Mouse (Mus musculus): ENCODE results near the gene Meaf6.
A peak's percentile ranks its signal among the peaks of the same experiment; 100 is the strongest.

Meaf6 gene

DNA sequence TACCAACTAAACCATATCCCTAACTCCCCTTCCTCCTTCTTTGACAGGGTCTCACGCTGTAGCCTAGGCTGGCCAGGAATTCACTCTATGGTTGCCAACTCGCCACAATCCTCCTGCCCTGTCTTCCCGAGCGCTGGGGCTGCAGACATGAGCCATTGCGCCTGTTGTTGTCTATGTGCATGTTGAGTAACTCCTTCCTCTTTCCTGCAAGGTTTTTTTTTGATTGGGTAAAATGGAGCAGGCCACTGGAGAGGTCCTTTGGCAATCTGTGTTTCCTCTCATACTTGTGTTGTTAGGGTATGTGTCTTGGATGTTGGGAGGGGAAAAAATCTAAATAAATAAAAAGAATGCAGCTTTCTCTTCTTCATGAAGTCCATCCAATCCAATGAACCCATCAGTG is 59.3 kb downstream of the Meaf6 start:
- no peak for DNase-seq (ENCODE audit: low spot score)

DNA sequence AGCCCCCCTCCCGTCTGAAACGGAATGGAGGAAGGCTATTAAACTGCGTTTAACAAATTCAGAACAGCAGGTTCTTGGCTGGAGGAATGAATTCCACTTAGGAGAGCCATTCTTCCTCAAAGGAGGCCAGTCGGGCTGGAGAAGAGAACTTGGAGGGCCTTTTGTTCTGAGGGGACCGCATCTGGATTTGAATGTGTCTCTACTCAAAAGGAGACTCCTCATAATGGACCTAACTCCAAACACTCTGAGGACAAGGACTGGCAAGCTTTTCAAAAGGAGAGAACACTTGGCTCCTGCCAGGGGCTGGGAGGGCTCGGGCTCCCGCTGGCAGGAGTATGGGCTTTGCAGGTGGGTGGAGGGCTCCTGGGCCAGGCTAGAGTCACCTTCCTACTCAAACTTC is 59.7 kb downstream of the Meaf6 start:
- no peak for DNase-seq (ENCODE audit: low spot score)

DNA sequence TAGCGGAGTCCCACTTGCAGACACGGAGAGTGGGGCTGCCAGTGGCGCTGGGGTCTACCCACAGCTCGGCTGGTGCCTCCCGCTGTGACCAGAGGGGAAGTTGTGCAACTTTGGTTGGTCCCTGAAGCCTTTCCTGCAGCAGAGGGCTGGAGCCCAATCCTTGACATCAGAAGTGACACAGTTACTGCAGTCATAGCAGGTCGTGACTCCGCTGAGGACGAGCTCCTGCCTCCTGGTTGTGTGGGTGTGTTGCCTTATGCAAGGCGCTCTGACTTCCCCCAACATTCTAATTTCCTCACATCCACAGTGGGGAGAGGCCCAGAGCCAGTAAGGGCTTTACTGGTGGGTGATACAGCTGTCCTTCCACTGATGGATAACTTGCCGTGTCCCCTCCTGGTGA is 60.3 kb downstream of the Meaf6 start:
- no peak for DNase-seq (ENCODE audit: low spot score)

DNA sequence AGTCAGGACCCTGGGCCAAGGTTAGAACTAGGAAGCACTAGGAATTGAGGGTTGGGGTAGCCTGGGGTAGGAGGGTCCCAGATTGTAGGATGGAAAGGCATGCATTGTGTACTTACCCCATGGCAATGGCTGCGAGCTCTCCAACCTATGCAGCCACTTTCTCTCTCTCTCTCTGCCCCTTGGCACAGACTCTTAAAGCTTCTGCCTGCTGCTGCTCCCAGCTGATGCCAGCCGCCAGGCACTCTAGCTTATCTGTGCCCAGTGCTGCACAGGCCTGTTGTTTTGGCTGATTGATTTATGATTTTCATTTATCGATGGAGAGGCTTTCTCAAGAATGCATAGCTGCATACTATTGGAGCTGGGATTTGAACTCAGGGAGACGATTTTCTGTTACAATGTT is 63.0 kb downstream of the Meaf6 start:
- DNase-seq (ENCODE audit: low spot score): no peak

DNA sequence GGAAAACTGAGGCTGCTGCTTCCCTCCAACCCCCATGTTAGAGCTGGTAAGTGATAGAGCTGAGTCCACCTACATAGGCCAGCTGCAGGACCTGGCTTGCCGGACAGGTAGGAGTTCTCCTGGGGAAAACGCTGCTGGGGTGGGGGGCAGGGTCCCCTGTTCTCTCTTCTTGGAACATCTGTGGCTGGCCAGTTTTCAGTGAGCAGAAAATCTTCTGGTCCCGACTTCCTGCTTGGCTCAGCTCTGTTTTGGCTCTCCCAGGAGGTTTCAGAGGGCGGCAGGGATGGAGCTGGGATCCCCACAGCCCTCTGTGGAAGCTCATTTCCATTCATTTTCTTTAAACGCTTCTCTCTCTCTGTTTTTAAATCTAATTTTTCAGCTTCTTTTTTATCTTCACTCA is 64.5 kb downstream of the Meaf6 start:
- no peak for DNase-seq (ENCODE audit: low spot score)

DNA sequence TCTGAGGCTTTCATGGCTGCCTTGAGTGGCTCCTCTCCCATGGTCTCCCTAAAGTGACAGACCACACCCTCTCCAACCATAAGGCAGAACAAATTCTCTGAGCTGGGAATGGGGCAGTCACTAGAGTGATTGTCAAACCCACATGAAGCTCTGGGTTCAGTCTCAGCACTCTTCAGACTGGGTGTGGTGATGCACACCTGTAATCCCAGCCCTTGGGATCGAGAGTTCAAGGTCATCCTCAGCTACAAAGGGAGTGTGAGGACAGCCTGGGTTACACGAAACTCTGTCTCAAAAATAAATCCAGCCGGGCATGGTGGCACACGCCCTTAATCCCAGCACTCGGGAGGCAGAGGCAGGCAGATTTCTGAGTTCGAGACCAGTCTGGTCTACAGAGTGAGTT is 67.5 kb downstream of the Meaf6 start:
- DNase-seq (ENCODE audit: low spot score): no peak

DNA sequence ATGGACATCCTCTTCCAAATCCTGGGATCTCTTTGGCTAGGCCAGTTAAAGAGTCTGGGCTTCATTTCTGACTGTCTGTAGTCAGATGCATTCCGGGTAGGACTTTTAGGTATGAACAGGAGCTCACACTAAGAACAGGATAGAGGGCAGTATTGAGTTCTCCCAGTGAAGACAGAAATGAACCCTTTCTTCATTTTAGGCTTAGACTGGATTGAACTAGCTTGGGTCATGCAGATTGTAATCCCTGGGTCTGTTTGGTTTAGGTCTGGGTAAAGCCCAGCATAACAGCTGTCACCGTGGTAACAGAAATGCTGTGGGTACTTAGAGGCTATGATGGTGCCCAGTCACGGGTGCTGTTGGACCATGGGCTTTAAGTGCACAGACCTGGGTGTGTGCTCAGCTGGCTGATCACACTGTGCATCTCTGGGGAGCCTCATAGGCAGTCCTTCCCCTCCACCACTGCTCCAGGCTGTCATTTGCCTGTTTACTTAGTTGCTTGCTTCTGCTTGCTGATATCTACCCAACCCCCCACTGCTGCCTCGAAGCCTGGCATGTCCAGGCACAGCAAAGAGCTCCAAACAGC is 68.8 kb downstream of the Meaf6 start:
- no peak for DNase-seq (ENCODE audit: low spot score)

DNA sequence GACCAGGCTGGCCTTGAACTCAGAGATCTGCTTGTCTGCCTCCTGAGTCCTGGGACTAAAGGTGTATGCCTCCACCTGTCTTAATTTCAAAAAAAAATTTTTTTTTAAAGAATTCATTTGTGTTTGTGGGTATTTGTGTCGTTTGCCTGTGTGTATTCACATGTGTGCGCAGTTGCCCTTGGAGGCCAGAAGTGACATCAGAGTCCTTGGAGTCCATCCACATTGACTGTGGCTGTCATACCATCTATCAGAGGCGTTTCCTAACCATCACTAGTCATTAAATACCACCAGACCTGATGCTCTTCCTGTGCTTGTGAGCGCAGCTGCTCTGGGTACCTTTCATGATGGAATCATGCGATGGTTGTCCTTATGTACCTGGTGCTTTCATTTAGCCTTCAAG is 70.7 kb downstream of the Meaf6 start:
- DNase-seq (ENCODE audit: low spot score): no peak

DNA sequence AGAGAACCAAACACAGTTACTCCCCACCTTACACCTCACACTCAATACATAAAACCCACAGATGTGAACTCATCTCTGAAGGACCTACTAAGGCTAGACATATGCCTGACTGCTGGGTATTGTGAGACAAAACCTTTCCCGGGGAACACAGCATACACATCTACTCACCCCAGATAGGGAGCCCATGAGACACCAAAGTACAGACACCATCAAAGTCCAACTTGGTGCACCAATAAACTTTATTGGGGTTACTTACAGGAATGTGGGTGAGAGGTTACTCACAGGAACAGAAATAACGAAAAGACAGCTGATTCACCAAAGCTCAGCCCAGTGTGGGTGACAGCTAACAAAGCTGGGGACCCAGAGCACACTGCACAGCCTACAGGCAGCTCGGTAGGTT is 72.4 kb downstream of the Meaf6 start:
- no peak for DNase-seq (ENCODE audit: low spot score)

DNA sequence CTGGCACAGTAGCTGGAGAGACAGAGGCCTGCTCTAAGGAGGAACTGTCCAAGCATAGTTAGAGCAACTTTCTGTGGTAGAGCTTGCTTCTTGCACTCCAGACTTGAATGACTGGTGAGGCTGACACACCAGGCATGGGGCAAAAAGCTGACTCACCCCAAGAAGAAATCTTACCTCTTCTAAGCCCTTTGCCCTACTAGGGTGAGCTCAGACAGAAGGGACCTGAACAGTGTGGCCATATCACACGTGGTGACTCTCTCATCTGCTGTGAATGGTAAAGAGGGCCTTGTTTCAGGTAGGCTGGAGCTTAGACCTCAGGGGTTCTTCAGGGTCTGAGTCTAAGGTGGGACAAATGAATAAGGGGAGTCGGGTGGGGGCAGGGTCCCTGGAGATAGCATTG is 73.1 kb downstream of the Meaf6 start:
- DNase-seq (ENCODE audit: low spot score): no peak

DNA sequence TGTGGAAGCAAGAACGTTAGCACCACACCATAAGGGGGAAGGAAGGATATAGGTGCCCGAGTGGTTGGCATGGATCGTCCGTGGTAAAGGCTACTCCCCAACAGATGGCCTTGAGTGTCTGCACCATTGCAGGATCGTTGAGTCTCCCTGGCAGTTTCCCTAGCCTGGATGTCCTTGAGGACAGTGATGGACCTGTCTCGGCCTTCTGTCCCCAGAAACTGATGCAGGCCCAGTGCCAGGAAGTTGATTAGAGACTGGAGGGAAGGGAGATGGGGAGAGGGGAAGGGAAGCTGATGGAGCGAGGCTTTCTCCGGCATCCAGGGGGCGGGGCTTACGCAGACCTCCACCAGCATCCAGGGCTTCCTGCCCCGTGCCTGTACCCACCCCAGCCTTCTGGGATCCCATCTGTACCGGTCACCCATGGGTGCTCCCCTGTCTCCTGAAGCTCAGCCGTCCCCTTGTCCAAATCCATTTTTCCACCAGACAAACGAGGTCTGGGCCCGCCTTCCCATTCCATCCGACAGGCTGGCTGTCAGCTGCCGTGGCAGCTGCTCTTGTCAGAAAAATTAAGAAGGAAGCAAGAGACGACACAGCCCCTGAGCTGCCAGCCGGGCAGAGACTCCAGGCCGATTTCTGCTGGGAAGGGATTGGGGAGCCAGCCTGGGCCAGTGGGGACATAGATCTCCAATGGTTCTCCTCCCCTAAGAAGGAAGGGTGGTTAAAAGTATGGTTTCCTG is 73.8 kb downstream of the Meaf6 start:
- DNase-seq (ENCODE audit: low spot score): no peak

DNA sequence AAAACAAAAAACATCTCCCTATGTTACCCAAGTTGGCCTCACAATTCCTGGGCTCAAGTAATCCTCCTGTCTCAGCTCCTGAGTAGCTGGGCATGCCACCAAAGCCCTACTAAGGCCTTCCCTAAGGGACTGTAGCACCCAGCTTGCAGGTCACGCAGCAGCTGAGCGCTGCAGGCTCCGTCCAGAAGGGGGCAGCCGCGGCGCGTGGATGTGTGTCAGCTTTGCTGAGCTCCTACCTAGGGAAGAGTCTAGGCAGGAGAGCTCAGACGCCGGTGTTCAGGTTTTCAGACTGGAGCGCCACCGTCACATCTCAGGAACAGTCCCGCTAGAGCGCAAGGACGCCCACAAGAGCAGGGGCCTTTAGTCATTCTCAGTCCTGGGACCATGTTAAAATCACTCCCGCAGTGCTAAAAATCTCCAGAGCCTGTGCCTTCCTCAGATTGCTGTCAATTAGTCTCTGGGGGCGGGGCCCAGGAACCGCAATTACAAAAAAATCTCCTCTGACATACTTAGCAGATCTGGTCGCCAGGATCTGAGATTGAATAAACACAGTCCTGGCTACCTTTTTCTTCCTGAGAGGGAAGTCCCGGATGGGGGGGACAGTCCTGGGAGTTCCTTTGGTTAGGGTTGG is 75.5 kb downstream of the Meaf6 start:
- DNase-seq (ENCODE audit: low spot score): peak; percentile 92

DNA sequence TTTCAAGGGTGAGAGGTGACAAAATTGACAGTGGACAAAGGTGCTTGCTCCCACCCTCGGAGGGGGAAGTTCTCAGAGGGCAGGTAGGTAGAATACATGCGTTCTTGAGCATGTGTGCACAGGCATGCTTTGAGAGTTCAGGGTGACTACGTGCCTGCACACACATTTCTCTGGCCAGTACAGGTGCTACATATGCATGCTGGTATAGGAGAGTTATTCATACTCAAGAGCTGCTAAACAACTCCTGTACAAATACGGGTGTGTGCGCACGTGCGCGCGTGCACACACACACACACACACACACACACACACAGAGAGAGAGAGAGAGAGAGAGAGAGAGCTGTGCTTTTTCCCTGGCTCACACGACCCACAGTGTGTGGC is 76.0 kb downstream of the Meaf6 start:
- no peak for DNase-seq (ENCODE audit: low spot score)

DNA sequence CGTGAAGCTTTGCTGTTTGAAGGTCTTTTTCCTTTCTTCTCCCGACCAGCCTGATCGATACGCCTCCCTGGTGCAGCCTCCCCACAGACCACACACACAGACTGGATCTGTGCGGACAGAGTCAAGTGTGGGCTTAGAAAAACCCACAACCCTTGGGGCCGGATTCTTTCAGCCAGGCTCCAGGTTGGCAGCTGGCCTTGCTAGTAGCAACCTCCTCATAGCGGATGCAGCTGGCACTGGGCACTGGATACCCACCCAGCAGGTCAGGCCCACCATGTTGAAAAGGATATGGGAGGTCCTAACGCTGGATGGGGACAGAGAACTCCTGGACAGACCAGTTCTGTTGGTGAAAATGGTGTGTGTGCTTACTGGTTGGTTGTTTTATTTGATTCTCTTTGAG is 76.5 kb downstream of the Meaf6 start:
- DNase-seq (ENCODE audit: low spot score): no peak

DNA sequence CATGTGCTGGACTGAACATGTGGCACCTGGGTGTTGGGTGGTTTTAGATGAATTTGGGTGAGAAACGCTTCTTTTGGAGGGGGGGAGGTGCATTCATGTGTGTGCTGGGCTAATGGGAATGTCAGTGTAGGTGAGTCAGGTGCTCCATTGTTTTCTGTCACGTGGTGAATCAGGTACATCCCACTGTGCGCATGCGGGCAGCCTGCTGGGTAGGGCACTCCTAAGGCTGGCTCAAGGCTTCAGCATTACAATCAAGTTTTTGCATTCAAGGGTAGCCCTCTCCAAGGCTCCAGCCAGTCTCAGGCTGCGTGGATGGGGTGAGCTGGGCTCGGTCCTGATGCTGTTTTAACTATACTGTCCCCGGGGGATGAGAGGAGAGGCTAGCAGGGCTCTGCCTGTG is 77.8 kb downstream of the Meaf6 start:
- DNase-seq (ENCODE audit: low spot score): no peak
